Mouse (Mus musculus): ENCODE data around the gene Hspa1a.

GRCm38 (mm10) chr17:34977000-34977399 lies 5.0 kb upstream of the Hspa1a start:
- TF ChIP-seq CTCF (IDR thresholded peaks at IDR 0.05; ENCODE audit: insufficient read depth, low read depth, low read length) (no peak), POLR2A (IDR thresholded peaks at IDR 0.05; ENCODE audit: insufficient read depth, low read depth, low read length) (no peak)

Measured in olfactory bulb, adult 2 months (tissue).